Mouse (Mus musculus): ENCODE data around the gene 1700024P04Rik.
"Not testable (repeated sequence)": the region's sequence is repeated elsewhere in the genome, so short reads cannot be mapped to it uniquely, and the experiment has no call there.

DNA sequence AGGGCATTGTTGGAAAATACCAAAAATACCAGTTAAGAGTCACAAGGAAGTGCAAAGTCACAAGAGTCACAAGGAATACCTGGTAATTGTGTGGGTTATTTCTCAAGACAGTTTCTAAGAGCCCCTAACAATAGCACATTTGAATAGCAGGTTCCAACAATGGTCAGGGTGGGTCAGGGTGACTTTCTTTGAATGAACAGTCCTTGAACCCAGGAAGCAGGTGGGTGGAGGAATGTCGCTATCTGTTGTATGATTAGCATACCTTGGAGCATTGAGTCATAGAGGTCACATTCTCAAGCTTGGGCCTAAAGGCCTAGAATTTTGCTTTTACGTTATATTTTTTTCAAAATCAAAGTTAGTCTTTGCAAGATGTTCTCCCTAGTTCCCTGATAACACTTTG is 17.3 kb upstream of the 1700024P04Rik start:
- TF ChIP-seq CTCF (IDR thresholded peaks at IDR 0.05; ENCODE audit: control insufficient read depth, insufficient read depth, insufficient read length); MYOG (IDR thresholded peaks at IDR 0.05; ENCODE audit: control insufficient read depth, extremely low read depth, insufficient read length); CEBPB (IDR thresholded peaks at IDR 0.05; ENCODE audit: low read depth); MYOD1 (IDR thresholded peaks at IDR 0.05; ENCODE audit: control insufficient read depth, insufficient read length, low read depth); USF1 (IDR thresholded peaks at IDR 0.05; ENCODE audit: low read depth); MAX (IDR thresholded peaks at IDR 0.05); FOSL1 (IDR thresholded peaks at IDR 0.05; ENCODE audit: insufficient read depth, low read length, poor library complexity, severe bottlenecking): not testable (repeated sequence)

Measured in C2C12 (cell line).